Mouse (Mus musculus) stomach, embryonic 15.5 days (tissue): Measurements from ENCODE around the gene Hist1h1c. TPM values are rescaled to one million over a fixed set of nuclear protein-coding genes. Genes with fewer than 3 reads are reported as not detected.
"Not testable (repeated sequence)": the region's sequence is repeated elsewhere in the genome, so short reads cannot be mapped to it uniquely, and the experiment has no call there.

ENCODE experiments used
- ATAC-seq: fragments of 200-750 bp; cut with Nextera tagmentation; 2 replicates; pipeline ENCODE4 v1.8.0; 2017; ENCODE audit warnings: low read depth, moderate number of reproducible peaks, moderate TSS enrichment; ENCODE audit not compliant: insufficient read depth, low FRiP score
- H3K27ac ChIP-seq: fragments of 300-500 bp; sonication (generic); 2 replicates; pipeline ENCODE4 v1.5.1; 2015; ENCODE audit warnings: mild to moderate bottlenecking, inconsistent platforms
- H3K27me3 ChIP-seq: fragments of 300-500 bp; sonication (generic); replicated peaks from 2 replicates; pipeline ENCODE4 v1.6.1; 2015; ENCODE audit warnings: inconsistent platforms
- H3K36me3 ChIP-seq: fragments of 300-500 bp; sonication (generic); 2 replicates; pipeline ENCODE4 v1.6.1; 2015; ENCODE audit warnings: inconsistent platforms
- H3K4me1 ChIP-seq: fragments of 300-500 bp; sonication (generic); 2 replicates; pipeline ENCODE4 v1.6.1; 2015; ENCODE audit warnings: inconsistent platforms
- H3K4me2 ChIP-seq: fragments of 300-500 bp; sonication (generic); 2 replicates; pipeline ENCODE4 v1.6.1; 2015; ENCODE audit warnings: mild to moderate bottlenecking, inconsistent platforms
- H3K4me3 ChIP-seq: fragments of 300-500 bp; sonication (generic); replicated peaks from 2 replicates; pipeline ENCODE4 v1.5.1; 2015; ENCODE audit warnings: inconsistent platforms
- H3K9ac ChIP-seq: fragments of 300-500 bp; sonication (generic); 2 replicates; pipeline ENCODE4 v1.6.1; 2015; ENCODE audit warnings: inconsistent platforms
- H3K9me3 ChIP-seq: fragments of 300-500 bp; sonication (generic); 2 replicates; pipeline ENCODE4 v1.6.1; 2016; ENCODE audit warnings: inconsistent platforms
- WGBS: fragments of 180-500 bp; shearing (Covaris S2); methylation state at CpG from one replicate; pipeline ENCODE4 v1.1.7; 2015; 5-methylcytosine and 5-hydroxymethylcytosine counted together
- polyA plus RNA-seq: library from polyadenylated mRNA; unstranded; fragments of >200 nt; fragmentation: Nextera tagmentation; extraction: Ambion mirVana; gene quantifications from 2 replicates; pipeline ENCODE4 v1.2.1, GENCODE M21; 2015

The Hist1h1c gene
- polyA plus RNA-seq, 1 experiment from 2014 or later: 50.6 TPM

DNA sequence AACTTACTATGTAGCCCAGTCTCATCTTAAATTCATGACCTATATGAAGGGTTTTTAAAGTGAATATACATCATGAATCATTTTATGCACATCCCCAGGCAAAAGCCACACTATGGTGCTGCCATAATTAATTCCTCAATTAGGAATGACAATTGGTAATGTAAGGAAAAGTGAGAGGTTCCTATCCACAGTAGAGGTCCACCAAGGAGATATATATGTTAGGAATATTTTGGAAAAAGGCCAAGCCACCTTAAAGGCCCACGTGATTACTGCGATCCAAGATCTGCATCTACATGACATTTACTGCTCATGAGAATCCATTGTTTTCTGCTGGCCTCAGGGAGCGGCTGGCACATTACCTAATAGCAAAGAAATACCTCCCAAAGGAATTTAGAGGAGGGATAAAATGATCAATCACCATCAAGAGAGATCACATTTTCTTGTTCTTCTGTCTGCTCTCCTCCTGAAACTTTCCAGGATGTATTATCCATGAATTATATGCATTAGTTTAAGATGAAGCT, 20.7 kb downstream of the Hist1h1c start:
- Histone ChIP-seq H3K27me3 (no peaks in the 10 kb centered on the region), H3K4me1 (peaks cover 16% of the 10 kb centered on the region), H3K4me3 (no peak overlapping the region), H3K27ac (peak overlapping the region; percentile 92; the same call in 1 of the 2 replicates), H3K4me2 (no peak overlapping the region), H3K9me3 (no peaks in the 10 kb centered on the region), H3K36me3 (no peaks in the 10 kb centered on the region), H3K9ac (no peak overlapping the region)
- no peak for ATAC-seq
- 70% methylated on average over 3 of the region's 3 CpGs for WGBS

DNA sequence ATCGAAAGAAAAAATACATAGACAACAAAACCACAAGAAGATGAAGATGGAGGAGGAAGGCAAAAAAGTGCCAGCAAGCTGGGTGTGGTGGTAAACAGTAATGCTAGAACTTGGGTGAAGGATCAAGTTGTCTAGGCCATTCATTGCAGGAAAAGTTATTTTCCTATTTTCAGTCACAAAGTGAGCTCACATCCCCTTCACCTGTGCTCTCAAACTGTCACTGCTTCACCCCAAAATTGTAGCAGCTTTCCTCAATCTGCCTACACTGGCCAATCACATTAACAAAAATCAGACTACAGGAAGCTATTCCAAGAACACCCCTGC, 21.3 kb downstream of the Hist1h1c start:
- ATAC-seq: no peak
- H3K9me3 ChIP-seq: no peaks in the 10 kb centered on the region
- H3K4me3 ChIP-seq: peak overlapping the region; percentile 44; the same call in 1 of the 2 replicates
- H3K4me2 ChIP-seq: peak overlapping the region; percentile 89
- H3K4me1 ChIP-seq: peaks cover 18% of the 10 kb centered on the region
- WGBS: 65% methylated on average over 1 of the region's 1 CpGs
- H3K36me3 ChIP-seq: no peaks in the 10 kb centered on the region
- H3K27ac ChIP-seq: peak overlapping the region; percentile 92
- no peaks in the 10 kb centered on the region for H3K27me3 ChIP-seq
- H3K9ac ChIP-seq: peak overlapping the region; percentile 9; the same call in 1 of the 2 replicates

DNA sequence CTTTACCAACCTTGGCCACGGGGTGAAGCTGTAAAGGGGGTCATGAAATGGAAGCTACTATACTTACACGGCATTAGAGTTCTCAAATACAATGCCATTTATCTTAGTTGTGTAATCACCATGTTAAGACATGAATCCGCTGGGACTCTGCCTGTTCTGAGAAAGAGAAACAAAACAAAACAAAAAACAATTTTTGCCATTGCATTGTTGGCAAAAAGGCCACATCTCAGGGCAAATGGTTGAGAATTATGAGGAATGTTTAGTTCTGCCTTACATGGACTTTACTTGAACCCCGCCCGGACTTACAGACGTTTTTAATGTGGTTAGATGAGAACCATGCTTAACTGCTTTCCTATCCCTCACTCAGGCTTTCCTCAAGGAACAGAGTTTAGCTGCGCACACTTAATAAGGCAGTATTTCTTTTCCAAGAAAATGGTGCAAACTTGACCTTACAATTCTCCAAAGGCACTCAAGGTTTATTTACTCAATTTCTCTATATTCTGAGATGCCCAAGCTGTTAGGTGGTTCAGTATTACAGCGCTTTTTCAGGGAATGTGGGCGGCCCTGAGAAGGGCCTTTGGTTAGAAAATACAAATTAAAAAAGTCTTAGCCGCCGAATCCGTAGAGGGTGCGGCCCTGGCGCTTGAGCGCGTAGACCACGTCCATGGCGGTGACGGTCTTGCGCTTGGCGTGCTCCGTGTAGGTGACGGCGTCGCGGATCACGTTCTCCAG, 21.8 kb downstream of the Hist1h1c start:
- H3K4me2 ChIP-seq: peak overlapping the region; percentile 89
- no peaks in the 10 kb centered on the region for H3K36me3 ChIP-seq
- no peaks in the 10 kb centered on the region for H3K27me3 ChIP-seq
- WGBS: 2% methylated on average over 26 of the region's 27 CpGs
- H3K9me3 ChIP-seq: no peaks in the 10 kb centered on the region
- peak overlapping the region; percentile 92 for H3K27ac ChIP-seq
- H3K9ac ChIP-seq: peak overlapping the region; percentile 45
- H3K4me3 ChIP-seq: peak overlapping the region; percentile 44
- no peak; the same call in 1 of the 2 replicates for ATAC-seq
- H3K4me1 ChIP-seq: peaks cover 18% of the 10 kb centered on the region

DNA sequence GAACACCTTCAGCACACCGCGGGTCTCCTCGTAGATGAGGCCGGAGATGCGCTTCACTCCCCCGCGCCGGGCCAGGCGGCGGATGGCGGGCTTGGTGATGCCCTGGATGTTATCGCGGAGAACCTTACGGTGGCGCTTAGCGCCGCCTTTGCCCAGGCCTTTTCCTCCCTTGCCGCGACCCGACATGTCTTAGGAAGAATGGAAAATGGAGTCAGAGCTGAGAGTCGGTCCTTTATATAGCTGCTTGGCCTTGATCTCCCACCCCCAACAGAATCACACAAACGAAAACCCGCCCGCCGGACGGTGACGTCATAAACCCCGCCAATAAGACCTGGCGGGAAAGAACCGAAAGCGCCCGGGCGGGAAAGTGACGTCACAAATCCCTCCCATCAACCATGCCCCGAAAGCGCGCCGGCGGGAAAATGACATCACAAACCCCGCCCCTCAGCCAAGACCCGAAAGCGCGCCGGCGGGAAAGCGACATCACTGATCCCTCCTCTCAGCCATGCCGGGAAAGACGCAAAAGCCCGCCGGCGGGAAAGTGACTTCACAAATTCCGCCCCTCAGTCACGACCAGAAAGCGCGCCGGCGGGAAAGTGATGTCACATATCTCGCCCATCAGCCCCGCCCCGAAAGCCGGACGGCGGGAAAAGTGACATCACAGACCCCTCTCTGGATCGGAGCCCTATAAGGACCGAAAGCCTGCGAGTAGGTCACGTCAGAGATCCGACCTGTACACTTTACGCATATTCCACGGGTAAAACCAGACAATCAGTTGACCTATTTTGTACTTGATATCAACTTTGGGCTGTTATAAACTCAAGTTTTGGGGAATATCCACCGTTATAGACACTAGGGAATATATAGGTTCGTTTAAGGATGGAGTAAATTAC, 22.6 kb downstream of the Hist1h1c start, which contains the start of gene Hist1h4a:
Gene Hist1h4a, minus strand, starts transcription at position 259 of the 893 bp plus-strand sequence.
- under 1% methylated on average over 69 of the region's 72 CpGs for WGBS
- H3K36me3 ChIP-seq: no peaks in the 10 kb centered on the region
- H3K9me3 ChIP-seq: no peaks in the 10 kb centered on the region

DNA sequence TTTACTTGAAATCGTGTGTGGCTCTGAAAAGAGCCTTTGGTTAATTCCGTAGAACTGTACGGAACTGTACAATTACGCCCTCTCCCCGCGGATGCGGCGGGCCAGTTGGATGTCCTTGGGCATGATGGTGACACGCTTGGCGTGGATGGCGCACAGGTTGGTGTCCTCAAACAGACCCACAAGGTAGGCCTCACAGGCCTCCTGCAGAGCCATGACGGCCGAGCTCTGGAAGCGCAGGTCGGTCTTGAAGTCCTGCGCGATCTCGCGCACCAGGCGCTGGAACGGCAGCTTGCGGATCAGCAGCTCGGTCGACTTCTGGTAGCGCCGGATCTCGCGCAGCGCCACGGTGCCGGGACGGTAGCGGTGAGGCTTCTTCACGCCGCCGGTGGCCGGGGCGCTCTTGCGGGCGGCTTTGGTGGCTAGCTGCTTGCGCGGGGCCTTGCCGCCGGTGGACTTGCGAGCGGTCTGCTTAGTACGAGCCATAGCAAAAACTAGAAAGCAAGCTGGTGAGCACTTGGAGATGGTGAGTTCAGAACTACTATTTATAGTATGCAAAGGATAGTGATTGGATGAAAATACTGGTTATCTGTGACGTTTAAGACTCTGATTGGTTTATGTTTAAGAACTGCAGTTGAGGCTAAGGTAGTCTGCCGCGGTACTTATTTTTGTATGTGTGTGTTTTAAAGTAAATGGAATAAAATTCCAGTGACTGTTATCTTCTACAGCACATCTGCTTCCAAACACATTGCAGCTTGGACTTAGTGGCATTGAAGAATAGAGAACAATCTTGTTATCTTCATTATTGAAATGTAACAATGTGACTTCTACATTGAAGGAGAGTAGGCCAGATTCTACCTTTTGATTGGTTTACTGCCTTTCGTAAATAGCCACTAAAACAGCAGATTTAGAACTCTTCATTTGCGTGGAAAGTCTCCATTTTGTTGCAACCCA, 23.5 kb downstream of the Hist1h1c start, which contains the start of gene Hist1h3a:
Gene Hist1h3a, minus strand, starts transcription at position 516 of the 951 bp plus-strand sequence.
- H3K4me1 ChIP-seq: peaks cover 18% of the 10 kb centered on the region
- H3K4me2 ChIP-seq: peak within 1 kb of the TSS; percentile 89
- H3K27ac ChIP-seq: peak within 1 kb of the TSS; percentile 92
- H3K9ac ChIP-seq: peak within 1 kb of the TSS; percentile 45; the same call in 1 of the 2 replicates
- ATAC-seq: peak; percentile 68
- not testable (repeated sequence) for H3K36me3 ChIP-seq, H3K9me3 ChIP-seq, H3K27me3 ChIP-seq
- H3K4me3 ChIP-seq: peak within 1 kb of the TSS; percentile 55
- under 1% methylated on average over 31 of the region's 52 CpGs for WGBS

More for the DNA sequence above, 22.6 kb downstream of the Hist1h1c start, which contains the start of gene Hist1h4a:
- Histone ChIP-seq H3K27me3 (no peaks in the 10 kb centered on the region), H3K27ac (peak within 1 kb of the TSS; percentile 92), H3K4me3 (peak within 1 kb of the TSS; percentile 44), H3K4me2 (peak within 1 kb of the TSS; percentile 89), H3K4me1 (peaks cover 18% of the 10 kb centered on the region), H3K9ac (peak within 1 kb of the TSS; percentile 45)
- peak; percentile 63 for ATAC-seq

DNA sequence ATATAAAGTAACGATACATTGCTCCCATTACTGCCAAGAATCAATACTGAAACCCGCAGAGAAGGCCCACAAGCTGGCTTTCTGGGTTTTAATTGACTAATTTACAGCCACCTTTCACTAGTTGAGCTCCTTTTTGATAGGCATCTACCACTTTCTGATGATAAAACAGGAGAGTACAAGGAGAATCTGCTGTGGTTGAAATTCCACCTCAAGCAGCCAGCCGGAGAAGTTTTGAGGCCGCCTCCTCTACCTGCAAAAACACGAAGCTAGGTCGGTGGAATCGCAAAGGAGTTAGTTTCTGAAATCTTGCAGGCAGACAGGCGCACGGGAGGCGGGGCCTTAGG, 24.6 kb downstream of the Hist1h1c start:
- Histone ChIP-seq H3K4me2 (peak overlapping the region; percentile 89), H3K9me3 (no peaks in the 10 kb centered on the region), H3K27me3 (no peaks in the 10 kb centered on the region), H3K27ac (peak overlapping the region; percentile 92), H3K4me1 (peaks cover 15% of the 10 kb centered on the region), H3K36me3 (no peaks in the 10 kb centered on the region), H3K9ac (peak overlapping the region; percentile 45; the same call in 1 of the 2 replicates), H3K4me3 (peak overlapping the region; percentile 55)
- ATAC-seq: no peak
- WGBS: under 1% methylated on average over 10 of the region's 10 CpGs

DNA sequence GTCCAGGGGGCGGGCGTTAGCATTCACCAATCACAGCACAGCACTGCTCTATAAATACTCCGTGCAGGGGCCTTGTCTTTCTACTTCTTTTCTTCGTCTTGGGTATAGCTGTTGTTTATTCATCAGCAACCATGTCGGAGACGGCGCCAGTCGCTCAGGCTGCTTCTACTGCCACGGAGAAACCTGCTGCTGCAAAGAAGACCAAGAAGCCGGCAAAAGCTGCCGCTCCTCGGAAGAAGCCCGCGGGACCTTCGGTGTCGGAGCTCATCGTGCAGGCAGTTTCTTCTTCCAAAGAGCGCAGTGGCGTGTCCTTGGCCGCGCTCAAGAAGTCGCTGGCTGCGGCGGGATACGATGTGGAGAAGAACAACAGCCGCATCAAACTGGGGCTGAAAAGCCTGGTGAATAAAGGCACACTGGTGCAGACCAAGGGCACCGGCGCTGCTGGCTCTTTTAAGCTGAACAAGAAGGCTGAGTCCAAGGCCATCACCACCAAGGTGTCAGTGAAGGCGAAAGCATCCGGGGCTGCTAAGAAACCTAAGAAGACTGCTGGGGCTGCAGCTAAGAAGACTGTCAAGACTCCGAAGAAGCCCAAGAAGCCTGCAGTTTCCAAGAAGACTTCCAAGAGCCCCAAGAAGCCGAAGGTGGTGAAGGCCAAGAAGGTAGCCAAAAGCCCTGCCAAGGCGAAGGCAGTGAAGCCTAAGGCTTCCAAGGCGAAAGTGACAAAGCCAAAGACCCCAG, 25.1 kb downstream of the Hist1h1c start, which contains the start of gene Hist1h1a:
Gene Hist1h1a, plus strand, starts transcription at position 81 of the 738 bp plus-strand sequence.
- peak; percentile 74 for ATAC-seq
- peak within 1 kb of the TSS; percentile 92 for H3K27ac ChIP-seq
- H3K9ac ChIP-seq: peak within 1 kb of the TSS; percentile 45
- 2% methylated on average over 34 of the region's 34 CpGs for WGBS
- H3K9me3 ChIP-seq: no peaks in the 10 kb centered on the region
- no peaks in the 10 kb centered on the region for H3K27me3 ChIP-seq
- peak within 1 kb of the TSS; percentile 55 for H3K4me3 ChIP-seq
- no peaks in the 10 kb centered on the region for H3K36me3 ChIP-seq
- peaks cover 15% of the 10 kb centered on the region for H3K4me1 ChIP-seq
- H3K4me2 ChIP-seq: peak within 1 kb of the TSS; percentile 89

DNA sequence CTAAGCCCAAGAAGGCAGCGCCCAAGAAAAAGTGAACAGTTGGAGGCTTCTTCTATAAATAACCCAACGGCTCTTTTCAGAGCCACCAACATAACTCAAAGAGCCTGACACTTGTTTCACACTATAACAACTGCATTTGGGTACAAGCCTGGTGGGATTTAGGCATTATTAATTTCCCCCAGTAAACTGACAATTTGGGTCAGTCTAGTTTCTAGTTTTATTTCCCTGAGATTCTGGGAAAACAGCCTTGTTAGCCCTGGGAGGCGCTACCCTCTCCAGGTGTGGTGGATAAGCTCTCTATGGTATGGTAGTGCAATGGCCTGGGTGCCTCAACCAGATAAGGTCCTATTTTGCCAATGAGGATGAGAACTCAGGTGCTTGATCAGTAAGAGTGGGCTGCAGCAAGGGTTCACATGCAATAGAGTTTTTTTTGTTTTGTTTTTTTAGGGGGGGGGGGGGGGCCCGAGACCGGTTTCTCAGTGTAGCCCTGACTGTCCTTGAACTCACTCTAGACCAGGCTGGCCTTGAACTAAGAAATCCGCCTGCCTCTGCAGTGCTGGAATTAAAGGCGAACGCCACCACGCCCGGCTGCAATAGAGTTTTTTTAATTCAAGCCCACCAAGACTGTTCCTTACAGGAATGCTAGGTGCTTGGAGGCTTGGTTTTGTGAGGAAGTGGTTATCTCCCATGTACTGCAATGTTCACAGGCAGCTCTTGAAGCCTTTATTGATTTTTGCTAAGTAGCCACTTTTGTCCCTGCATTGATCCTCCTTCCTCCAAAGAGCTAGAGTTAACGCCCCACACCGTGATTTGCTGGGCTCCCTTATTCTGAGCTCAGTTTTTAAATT, 25.9 kb downstream of the Hist1h1c start:
- peak overlapping the region; percentile 45 for H3K9ac ChIP-seq
- no peaks in the 10 kb centered on the region for H3K36me3 ChIP-seq
- H3K4me3 ChIP-seq: peak overlapping the region; percentile 55
- H3K27ac ChIP-seq: peak overlapping the region; percentile 92
- no peaks in the 10 kb centered on the region for H3K9me3 ChIP-seq
- peaks cover 15% of the 10 kb centered on the region for H3K4me1 ChIP-seq
- no peak for ATAC-seq
- H3K4me2 ChIP-seq: peak overlapping the region; percentile 89
- 31% methylated on average over 12 of the region's 12 CpGs for WGBS
- H3K27me3 ChIP-seq: no peaks in the 10 kb centered on the region

DNA sequence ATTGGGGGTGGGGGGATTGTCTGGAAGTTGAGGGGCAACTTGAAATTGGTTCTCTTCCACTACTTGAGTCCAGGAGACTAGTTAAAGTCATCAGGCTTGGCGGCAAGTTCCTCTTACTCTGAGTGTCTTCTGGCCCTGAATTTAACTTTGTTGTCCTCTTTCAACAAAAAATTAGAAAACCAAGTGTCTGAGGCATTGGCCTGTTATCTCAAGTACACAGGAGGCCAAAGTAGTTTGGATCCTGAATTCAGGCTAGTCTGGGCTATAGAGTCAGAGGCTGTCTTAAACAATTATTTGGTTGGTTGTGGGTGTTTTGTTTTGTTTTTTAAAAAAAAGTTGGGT, 26.5 kb downstream of the Hist1h1c start:
- WGBS: 60% methylated on average over 1 of the region's 1 CpGs
- Histone ChIP-seq H3K36me3 (no peaks in the 10 kb centered on the region), H3K4me3 (no peak overlapping the region), H3K9ac (no peak overlapping the region), H3K4me1 (peaks cover 12% of the 10 kb centered on the region), H3K4me2 (no peak overlapping the region), H3K27ac (no peak overlapping the region), H3K9me3 (no peaks in the 10 kb centered on the region), H3K27me3 (no peaks in the 10 kb centered on the region)
- ATAC-seq: no peak

DNA sequence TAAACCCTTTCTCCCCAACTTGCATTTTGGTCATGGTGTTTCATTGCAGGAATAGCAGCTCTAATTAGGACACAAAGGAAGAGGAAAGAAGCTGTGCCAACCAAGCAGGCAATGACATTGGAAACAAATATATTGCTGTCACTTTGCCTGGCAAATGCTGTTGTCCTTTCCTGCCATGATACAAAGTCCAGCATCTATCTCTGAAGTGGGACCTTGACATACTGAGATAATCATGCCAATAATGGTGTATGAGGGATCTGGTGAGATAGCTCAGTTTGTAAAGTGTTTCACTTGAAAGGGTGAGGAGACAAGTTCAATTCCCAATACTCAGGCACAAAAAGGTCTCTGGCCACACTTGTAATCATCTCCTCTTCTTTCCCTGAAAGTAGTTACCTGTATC, 28.2 kb downstream of the Hist1h1c start:
- Histone ChIP-seq H3K27me3 (no peaks in the 10 kb centered on the region), H3K36me3 (no peaks in the 10 kb centered on the region), H3K4me2 (no peak overlapping the region), H3K9ac (no peak overlapping the region), H3K27ac (no peak overlapping the region), H3K4me3 (no peak overlapping the region), H3K9me3 (no peaks in the 10 kb centered on the region), H3K4me1 (peaks cover 9% of the 10 kb centered on the region)
- ATAC-seq: no peak
